Mouse (Mus musculus) neutrophil, adult 5-6 weeks (primary cell): ENCODE measurements around the gene Slc4a4. TPM values are rescaled to one million over a fixed set of nuclear protein-coding genes. Genes with fewer than 3 reads are reported as not detected.

Experiments used
- ATAC-seq: fragments of 151-379, 151-347 bp; 2 replicates; pipeline ENCODE4 v1.8.0; 2017; ENCODE audit warnings: mild to moderate bottlenecking, moderate TSS enrichment; ENCODE audit not compliant: insufficient number of reproducible peaks, poor library complexity, low FRiP score, severe bottlenecking; ENCODE audit errors: extremely low read depth
- total RNA-seq: library from RNA; stranded (forward); fragments of 200-1000 nt; gene quantifications from 2 replicates; pipeline ENCODE4 v1.2.3, GENCODE M21; 2017

Gene Slc4a4
- total RNA-seq, 1 experiment from 2014 or later, result 0.23 TPM

GRCm38 (mm10) chr5:88912629-88913028 lies 26.0 kb downstream of the Slc4a4 start:
- ATAC-seq, result no peak

DNA sequence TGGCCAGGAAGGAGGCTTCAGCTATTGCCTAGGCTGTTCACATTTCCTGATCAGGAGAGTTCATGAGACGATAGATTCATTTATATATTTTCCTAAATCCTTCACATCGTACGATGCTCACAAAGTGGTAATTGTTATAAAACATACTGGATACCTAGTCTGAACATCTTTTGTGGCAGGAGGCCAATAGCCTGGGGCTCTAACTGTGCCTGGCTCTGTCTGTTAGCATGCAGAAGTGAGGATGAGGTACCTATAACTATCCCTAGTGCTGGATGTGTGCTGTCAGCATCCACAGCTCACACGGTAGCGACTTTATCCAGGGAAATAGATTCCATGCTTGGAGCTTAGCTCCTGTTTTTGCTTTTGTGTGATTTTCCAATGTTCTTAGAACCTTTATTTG lies 28.5 kb downstream of the Slc4a4 start:
- ATAC-seq, result no peak

DNA sequence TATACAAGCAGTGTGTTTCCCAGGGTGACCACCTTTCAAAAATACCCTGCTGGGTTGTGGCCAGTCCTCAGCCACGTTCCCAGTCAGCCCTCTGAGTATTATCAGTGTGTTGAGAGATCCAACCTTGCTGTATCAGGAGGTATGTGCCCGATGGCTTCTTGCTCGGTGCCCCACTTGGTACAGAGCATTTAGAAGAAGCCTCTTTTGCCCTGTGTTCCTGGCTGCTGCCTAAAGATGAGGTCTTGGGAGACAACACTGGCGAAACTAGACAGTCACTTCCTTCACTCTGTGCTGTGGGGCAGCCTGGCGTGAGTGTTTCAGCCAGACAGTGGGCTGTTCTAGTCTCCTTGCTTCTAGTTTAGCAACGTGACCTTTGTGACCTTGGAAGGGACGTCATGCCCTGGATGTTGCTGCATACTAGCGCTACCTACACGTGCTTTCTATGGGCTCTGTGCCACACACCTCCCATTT lies 29.9 kb downstream of the Slc4a4 start:
- no peak for ATAC-seq

- no peak for ATAC-seq
Observed at GRCm38 (mm10) chr5:88917221-88917620, 30.6 kb downstream of the Slc4a4 start.

- ATAC-seq, result no peak
Observed at GRCm38 (mm10) chr5:88917630-88918029, 31.0 kb downstream of the Slc4a4 start.

- ATAC-seq, result no peak
Observed at GRCm38 (mm10) chr5:88918538-88918937, 31.9 kb downstream of the Slc4a4 start.

DNA sequence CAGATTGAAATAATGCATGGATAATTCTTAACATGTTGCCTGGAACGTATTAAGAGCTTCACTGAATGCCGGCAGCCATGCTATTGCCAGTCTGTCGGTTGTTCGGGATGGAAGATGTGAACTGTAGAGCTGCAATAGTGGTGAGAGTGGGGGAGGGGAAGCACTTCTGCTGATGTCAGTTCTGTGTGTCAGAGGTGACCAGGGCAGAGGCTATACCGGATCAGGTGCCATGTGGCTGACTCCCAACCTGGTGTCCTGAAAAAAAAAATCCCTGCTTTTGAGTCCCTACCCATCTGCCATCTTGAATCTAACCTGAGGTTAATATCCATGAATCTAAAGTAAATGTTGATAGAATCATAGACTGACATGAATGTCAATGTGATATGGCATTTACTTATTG lies 39.0 kb downstream of the Slc4a4 start:
- no peak for ATAC-seq

DNA sequence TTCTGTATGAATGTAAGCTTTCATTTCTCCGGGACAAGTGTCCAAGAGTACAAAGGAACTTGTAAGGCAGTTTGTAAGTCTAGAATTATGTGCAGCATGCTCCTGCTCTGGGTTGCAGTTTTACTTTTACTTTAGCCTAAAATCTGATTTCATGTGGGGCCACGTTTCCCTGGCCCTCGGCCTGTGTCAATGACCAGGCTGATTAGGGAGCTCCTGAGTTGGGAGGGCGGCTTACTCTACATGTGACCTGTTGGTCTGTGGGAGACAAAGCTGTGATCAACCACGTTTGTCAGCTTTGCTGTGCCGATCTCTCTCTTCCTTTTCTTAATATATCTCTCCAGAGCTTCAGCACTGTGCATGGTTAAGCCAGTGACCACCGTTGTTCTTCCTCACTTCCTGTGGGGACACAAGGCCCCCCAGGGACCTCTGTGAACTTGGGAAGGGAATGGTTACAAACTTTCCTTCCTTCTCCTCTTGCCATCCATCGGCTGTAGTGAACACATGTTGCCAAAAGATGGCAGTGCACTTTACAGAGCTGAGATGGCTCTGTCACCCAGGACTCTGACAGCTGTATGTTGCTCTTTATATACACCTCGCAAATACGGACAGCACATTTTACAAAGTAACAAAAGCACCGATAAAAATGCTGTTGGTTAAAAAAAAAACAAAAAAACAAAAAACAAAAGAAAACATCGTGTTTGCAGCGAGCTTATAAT lies 41.7 kb downstream of the Slc4a4 start:
- no peak for ATAC-seq

GRCm38 (mm10) chr5:88929392-88930094 lies 42.9 kb downstream of the Slc4a4 start:
- no peak for ATAC-seq

GRCm38 (mm10) chr5:88930129-88930528 lies 43.5 kb downstream of the Slc4a4 start:
- ATAC-seq, result no peak

DNA sequence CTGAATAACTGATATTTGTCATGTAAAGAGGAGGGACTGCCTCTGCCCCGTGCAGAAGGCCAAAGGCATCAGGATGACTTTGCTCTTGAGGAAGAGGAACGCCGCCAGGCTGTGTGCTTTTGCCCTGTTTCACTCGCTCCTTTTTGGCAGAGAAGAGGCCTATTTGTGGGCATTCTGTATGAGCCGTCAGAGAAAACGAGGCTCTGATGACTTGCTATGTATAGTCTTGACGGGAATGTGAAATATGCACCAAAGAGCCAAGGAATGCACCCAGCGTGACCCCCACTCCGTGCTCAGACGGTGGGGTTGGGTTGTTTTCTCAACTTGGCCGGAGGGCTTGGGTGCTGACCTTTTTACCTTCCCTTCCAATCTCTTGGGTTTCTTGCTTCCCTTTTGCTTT lies 44.0 kb downstream of the Slc4a4 start:
- ATAC-seq, result no peak

DNA sequence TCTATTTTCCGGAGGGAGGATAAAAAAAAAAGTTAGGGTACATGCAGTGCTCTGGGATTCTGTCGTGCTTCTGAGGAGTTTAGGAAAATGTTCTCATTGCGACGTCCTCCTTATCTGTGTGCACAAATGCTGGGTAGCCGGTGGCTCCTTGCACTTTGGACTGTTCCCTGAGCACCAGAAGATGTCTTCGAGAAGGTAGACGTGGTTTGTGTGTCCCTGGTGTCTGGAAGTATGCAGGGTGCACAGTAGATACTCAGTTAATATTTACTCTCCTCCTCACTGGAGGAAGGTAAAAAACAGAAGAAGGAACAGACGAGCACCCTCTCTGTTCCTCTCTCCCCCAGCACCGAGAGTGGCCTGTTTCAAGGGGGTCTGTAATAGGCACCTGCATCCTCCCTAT lies 44.6 kb downstream of the Slc4a4 start:
- ATAC-seq, result no peak

- no peak for ATAC-seq
Observed at GRCm38 (mm10) chr5:88933454-88933853, 46.8 kb downstream of the Slc4a4 start.

DNA sequence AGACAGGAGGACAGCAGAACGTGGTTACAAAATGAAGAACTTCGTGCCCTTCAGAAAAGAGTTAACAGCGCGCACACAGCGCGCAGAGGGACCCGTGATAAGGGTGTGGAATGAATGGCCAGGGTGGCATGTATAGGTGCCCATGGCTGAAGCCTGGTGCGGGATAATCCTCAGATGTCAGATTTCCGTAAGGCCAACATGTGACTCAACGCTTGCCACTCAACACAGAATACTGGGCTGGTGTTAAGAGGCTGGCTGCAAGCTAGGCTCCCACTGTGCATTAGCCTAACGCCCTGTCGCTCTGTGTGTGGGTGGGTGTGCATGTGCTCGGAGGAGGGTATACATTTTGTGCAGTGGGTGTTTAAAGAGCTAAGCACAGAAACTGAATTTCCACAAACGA lies 47.3 kb downstream of the Slc4a4 start:
- ATAC-seq, result no peak

DNA sequence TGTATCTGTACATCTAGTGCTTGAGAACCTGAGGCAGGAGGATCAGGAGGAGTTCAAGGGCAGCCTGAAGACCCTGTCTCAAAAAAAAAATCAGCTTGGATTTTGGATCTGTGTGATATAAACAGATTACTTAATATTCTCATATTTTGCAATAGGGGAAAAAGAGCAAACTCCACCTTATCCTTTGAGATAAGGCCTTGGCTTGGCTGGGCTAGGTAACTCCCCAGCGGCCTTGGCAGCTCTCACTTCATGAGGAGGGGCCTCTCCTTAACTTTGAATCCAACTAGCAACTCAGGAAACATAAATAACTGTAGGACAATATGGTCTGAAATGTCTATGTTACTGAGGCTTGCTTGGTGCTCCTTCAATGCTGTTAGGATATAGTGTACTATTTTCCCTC lies 51.6 kb downstream of the Slc4a4 start:
- no peak for ATAC-seq

- no peak for ATAC-seq
Observed at GRCm38 (mm10) chr5:88939151-88939550, 52.5 kb downstream of the Slc4a4 start.

GRCm38 (mm10) chr5:88939782-88940181 lies 53.2 kb downstream of the Slc4a4 start:
- no peak for ATAC-seq

DNA sequence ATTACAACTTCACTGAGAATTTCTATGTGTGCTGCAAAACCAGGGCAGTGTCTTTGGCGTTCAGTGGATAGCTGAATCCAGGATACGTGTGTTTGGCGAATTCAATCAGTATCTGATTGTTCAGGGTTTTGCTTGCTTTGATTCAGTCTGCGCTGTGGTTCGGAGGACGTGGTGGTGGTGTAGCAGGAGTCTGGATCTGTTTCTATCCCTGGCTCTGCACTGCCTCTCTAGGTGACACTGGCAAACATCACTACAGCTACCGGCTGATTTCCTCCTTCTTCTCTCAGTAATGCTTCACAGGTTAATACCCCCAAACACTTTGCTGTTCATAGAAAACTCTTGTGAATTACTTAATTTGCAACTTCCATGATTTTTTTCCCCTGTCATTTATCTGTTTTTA lies 55.3 kb downstream of the Slc4a4 start:
- ATAC-seq, result no peak

DNA sequence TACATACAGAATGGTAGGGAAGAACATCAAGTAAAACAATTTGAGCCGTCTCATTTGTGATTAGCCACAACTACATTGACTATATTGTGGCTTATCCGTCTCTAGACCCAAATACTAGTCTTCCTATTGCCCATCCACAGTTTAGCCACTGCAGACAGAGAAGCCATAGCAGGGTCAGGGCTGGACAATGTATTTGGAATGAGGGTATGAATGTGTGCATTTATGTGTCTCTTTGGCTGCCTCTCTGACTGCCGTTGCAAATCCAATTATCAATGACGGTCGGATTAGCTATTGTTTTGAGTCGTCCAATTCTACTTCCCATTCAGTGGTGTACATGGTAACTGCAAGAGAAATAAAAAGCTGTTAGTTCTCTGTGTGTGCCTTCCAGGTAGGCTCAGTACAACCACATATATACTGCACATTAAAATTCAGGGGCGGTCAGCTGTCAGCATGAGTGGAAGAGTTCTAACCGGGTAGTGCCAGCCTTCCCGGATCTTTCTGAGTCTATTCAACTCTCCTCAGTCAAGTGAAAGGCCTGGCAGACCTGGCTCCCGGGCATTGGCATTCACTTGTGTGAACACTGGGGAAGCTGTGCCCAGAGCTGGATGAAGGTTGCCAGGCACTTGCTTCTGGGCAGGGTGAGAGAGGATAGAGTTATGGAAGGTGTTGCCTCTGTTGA lies 59.2 kb downstream of the Slc4a4 start:
- no peak for ATAC-seq

- no peak for ATAC-seq
Observed at GRCm38 (mm10) chr5:88950337-88950736, 63.7 kb downstream of the Slc4a4 start.
